Mouse (Mus musculus): ENCODE measurements at regions not wholly inside any gene's neighbourhood (a gene's known extent, or its start where the extent isn't known, plus 50 kb on each side); places are given as distances from the start of the nearest gene placed in this dataset.
A peak's percentile ranks its signal among the peaks of the same experiment; 100 is the strongest.

- Histone ChIP-seq H3K4me3 (no peak overlapping the region), H3K36me3 (no peaks in the 10 kb centered on the region), H3K27ac (ENCODE audit: poor library complexity, severe bottlenecking) (no peak overlapping the region), H3K9me3 (replicated peaks) (no peaks in the 10 kb centered on the region), H3K4me1 (replicated peaks) (peaks cover 13% of the 10 kb centered on the region), H3K4me2 (no peak overlapping the region), H3K27me3 (replicated peaks) (no peaks in the 10 kb centered on the region), H3K9ac (no peak overlapping the region)
- WGBS = 86% methylated on average over 12 of the region's 12 CpGs
- no peak for ATAC-seq (ENCODE audit: insufficient number of reproducible peaks, low FRiP score)
Observed at GRCm38 (mm10) chr10:96726801-96727780, 110.3 kb downstream of the Btg1 start.

- ATAC-seq (ENCODE audit: insufficient number of reproducible peaks, low FRiP score) = 0 out of 2 replicates have a peak, but pooled peaks have one; percentile 22
- Histone ChIP-seq H3K27ac (ENCODE audit: poor library complexity, severe bottlenecking) (no peak overlapping the region), H3K36me3 (no peaks in the 10 kb centered on the region), H3K27me3 (replicated peaks) (no peaks in the 10 kb centered on the region), H3K4me2 (no peak overlapping the region), H3K4me3 (no peak overlapping the region), H3K9ac (no peak overlapping the region), H3K4me1 (replicated peaks) (peaks cover 15% of the 10 kb centered on the region), H3K9me3 (replicated peaks) (no peaks in the 10 kb centered on the region)
- 32% methylated on average over 5 of the region's 5 CpGs for WGBS
Observed at GRCm38 (mm10) chr10:96733581-96733980, 116.8 kb downstream of the Btg1 start.

GRCm38 (mm10) chr10:96735146-96735545 lies 118.3 kb downstream of the Btg1 start:
- Histone ChIP-seq H3K9me3 (replicated peaks) (no peaks in the 10 kb centered on the region), H3K4me1 (replicated peaks) (peaks cover 23% of the 10 kb centered on the region), H3K36me3 (no peaks in the 10 kb centered on the region), H3K9ac (no peak overlapping the region), H3K4me2 (no peak overlapping the region), H3K4me3 (no peak overlapping the region), H3K27me3 (replicated peaks) (no peaks in the 10 kb centered on the region), H3K27ac (ENCODE audit: poor library complexity, severe bottlenecking) (no peak overlapping the region)
- ATAC-seq (ENCODE audit: insufficient number of reproducible peaks, low FRiP score) = no peak
- 88% methylated on average over 11 of the region's 11 CpGs for WGBS

GRCm38 (mm10) chr10:96735885-96736628 lies 119.3 kb downstream of the Btg1 start:
- ATAC-seq (ENCODE audit: insufficient number of reproducible peaks, low FRiP score) = 0 out of 2 replicates have a peak, but pooled peaks have one; percentile 61
- no peak overlapping the region for H3K4me3 ChIP-seq
- H3K9ac ChIP-seq = no peak overlapping the region
- H3K27ac ChIP-seq (ENCODE audit: poor library complexity, severe bottlenecking) = no peak overlapping the region
- 57% methylated on average over 4 of the region's 4 CpGs for WGBS
- H3K9me3 ChIP-seq (replicated peaks) = no peaks in the 10 kb centered on the region
- no peaks in the 10 kb centered on the region for H3K36me3 ChIP-seq
- no peak overlapping the region for H3K4me2 ChIP-seq
- H3K27me3 ChIP-seq (replicated peaks) = no peaks in the 10 kb centered on the region
- peaks cover 20% of the 10 kb centered on the region for H3K4me1 ChIP-seq (replicated peaks)

GRCm38 (mm10) chr10:96737972-96738371 lies 121.2 kb downstream of the Btg1 start:
- no peak overlapping the region for H3K27ac ChIP-seq (ENCODE audit: poor library complexity, severe bottlenecking)
- H3K4me1 ChIP-seq (replicated peaks) = peaks cover 20% of the 10 kb centered on the region
- no peak overlapping the region for H3K4me3 ChIP-seq
- H3K9me3 ChIP-seq (replicated peaks) = no peaks in the 10 kb centered on the region
- 72% methylated on average over 6 of the region's 6 CpGs for WGBS
- no peaks in the 10 kb centered on the region for H3K27me3 ChIP-seq (replicated peaks)
- H3K4me2 ChIP-seq = no peak overlapping the region
- ATAC-seq (ENCODE audit: insufficient number of reproducible peaks, low FRiP score) = no peak
- H3K36me3 ChIP-seq = no peaks in the 10 kb centered on the region
- H3K9ac ChIP-seq = no peak overlapping the region

GRCm38 (mm10) chr10:96738606-96739005 lies 121.8 kb downstream of the Btg1 start:
- peaks cover 16% of the 10 kb centered on the region; the same call in 1 of the 2 replicates for H3K4me1 ChIP-seq (replicated peaks)
- H3K27ac ChIP-seq (ENCODE audit: poor library complexity, severe bottlenecking) = no peak overlapping the region
- H3K36me3 ChIP-seq = no peaks in the 10 kb centered on the region
- 70% methylated on average over 5 of the region's 5 CpGs for WGBS
- H3K27me3 ChIP-seq (replicated peaks) = no peaks in the 10 kb centered on the region
- no peak overlapping the region for H3K9ac ChIP-seq
- no peaks in the 10 kb centered on the region for H3K9me3 ChIP-seq (replicated peaks)
- no peak overlapping the region for H3K4me3 ChIP-seq
- ATAC-seq (ENCODE audit: insufficient number of reproducible peaks, low FRiP score) = no peak
- no peak overlapping the region for H3K4me2 ChIP-seq

GRCm38 (mm10) chr10:96744167-96744777 lies 127.5 kb downstream of the Btg1 start:
- no peak overlapping the region for H3K9ac ChIP-seq
- WGBS = 23% methylated on average over 11 of the region's 11 CpGs
- peaks cover 12% of the 10 kb centered on the region for H3K4me1 ChIP-seq (replicated peaks)
- ATAC-seq (ENCODE audit: insufficient number of reproducible peaks, low FRiP score) = 0 out of 2 replicates have a peak, but pooled peaks have one; percentile 53
- no peaks in the 10 kb centered on the region for H3K9me3 ChIP-seq (replicated peaks)
- peak overlapping the region; percentile 36 for H3K4me2 ChIP-seq
- no peaks in the 10 kb centered on the region for H3K27me3 ChIP-seq (replicated peaks)
- no peak overlapping the region for H3K4me3 ChIP-seq
- H3K36me3 ChIP-seq = no peaks in the 10 kb centered on the region
- H3K27ac ChIP-seq (ENCODE audit: poor library complexity, severe bottlenecking) = peak overlapping the region; percentile 38; the same call in 1 of the 2 replicates

- Histone ChIP-seq H3K9ac (no peak overlapping the region), H3K4me3 (no peak overlapping the region), H3K4me2 (no peak overlapping the region), H3K27me3 (replicated peaks) (no peaks in the 10 kb centered on the region), H3K9me3 (replicated peaks) (no peaks in the 10 kb centered on the region), H3K4me1 (replicated peaks) (peaks cover 22% of the 10 kb centered on the region), H3K27ac (ENCODE audit: poor library complexity, severe bottlenecking) (no peak overlapping the region), H3K36me3 (no peaks in the 10 kb centered on the region)
- WGBS = 82% methylated on average over 9 of the region's 9 CpGs
- ATAC-seq (ENCODE audit: insufficient number of reproducible peaks, low FRiP score) = no peak
Observed at GRCm38 (mm10) chr10:96747015-96747663, 130.3 kb downstream of the Btg1 start.

- no peaks in the 10 kb centered on the region for H3K36me3 ChIP-seq
- H3K27ac ChIP-seq (ENCODE audit: poor library complexity, severe bottlenecking) = peak overlapping the region; percentile 45
- H3K9me3 ChIP-seq (replicated peaks) = no peaks in the 10 kb centered on the region
- peaks cover 46% of the 10 kb centered on the region for H3K4me1 ChIP-seq (replicated peaks)
- H3K9ac ChIP-seq = no peak overlapping the region
- no peaks in the 10 kb centered on the region for H3K27me3 ChIP-seq (replicated peaks)
- no peak overlapping the region for H3K4me3 ChIP-seq
- 36% methylated on average over 5 of the region's 5 CpGs for WGBS
- no peak; the same call in 1 of the 2 replicates for ATAC-seq (ENCODE audit: insufficient number of reproducible peaks, low FRiP score)
- H3K4me2 ChIP-seq = 0 out of 2 replicates have a peak overlapping the region, but pooled peaks have one; percentile 17
Observed at GRCm38 (mm10) chr10:96750861-96751260, 134.1 kb downstream of the Btg1 start.

- 15% methylated on average over 12 of the region's 12 CpGs for WGBS
- no peaks in the 10 kb centered on the region for H3K36me3 ChIP-seq
- peak overlapping the region; percentile 7 for H3K4me3 ChIP-seq
- no peaks in the 10 kb centered on the region for H3K27me3 ChIP-seq (replicated peaks)
- no peaks in the 10 kb centered on the region for H3K9me3 ChIP-seq (replicated peaks)
- peak overlapping the region; percentile 50 for H3K4me2 ChIP-seq
- peak; percentile 85 for ATAC-seq (ENCODE audit: insufficient number of reproducible peaks, low FRiP score)
- peak overlapping the region; percentile 81 for H3K27ac ChIP-seq (ENCODE audit: poor library complexity, severe bottlenecking)
- peaks cover 52% of the 10 kb centered on the region for H3K4me1 ChIP-seq (replicated peaks)
- peak overlapping the region; percentile 43; the same call in 1 of the 2 replicates for H3K9ac ChIP-seq
Observed at GRCm38 (mm10) chr10:96751580-96752264, 134.9 kb downstream of the Btg1 start.

Measured in heart, embryonic 12.5 days (tissue).